Mouse (Mus musculus): ENCODE measurements around the gene Eefsec.

Eefsec gene

DNA sequence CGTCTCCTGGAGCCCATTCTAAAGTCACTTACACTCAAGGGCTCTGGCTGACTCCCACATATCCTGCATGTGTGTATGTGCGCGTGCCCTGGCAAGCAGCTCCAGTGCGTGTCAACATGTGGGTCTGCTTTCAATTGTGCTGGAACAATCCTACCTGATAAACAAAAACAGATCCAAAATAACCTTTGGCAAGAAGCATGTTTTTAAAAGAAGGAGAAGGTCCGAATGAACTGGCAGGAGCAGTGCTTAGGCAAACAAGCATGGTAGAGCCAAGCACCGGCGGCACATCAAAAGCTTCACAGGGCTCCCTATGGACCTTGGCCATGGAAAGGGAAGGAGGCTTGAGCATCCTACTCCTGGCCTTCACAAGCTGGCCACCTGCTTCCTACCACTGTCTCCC is 105.6 kb downstream of the Eefsec start:
- DNase-seq, result peak in 1 of 2 experiments; percentile 42

DNA sequence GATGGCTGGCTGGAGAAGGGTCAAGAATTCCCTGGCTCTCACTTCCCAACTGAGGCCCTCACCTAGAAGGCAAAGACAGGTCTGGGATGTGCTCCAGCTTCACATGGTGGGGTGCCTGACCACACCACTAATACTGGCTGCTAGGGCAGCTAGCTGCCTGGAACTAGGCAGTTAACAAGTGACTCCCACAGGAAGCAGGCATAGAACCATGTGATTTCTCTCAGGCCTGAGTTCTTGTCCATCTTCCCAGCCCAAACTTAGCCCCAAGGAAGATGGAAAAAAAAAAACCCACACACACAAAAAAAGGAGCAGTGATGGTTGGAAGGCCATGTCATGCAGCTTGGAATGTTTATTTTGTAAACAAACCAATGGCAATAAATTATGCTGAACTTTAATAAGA is 117.0 kb downstream of the Eefsec start:
- DNase-seq, result no peak

DNA sequence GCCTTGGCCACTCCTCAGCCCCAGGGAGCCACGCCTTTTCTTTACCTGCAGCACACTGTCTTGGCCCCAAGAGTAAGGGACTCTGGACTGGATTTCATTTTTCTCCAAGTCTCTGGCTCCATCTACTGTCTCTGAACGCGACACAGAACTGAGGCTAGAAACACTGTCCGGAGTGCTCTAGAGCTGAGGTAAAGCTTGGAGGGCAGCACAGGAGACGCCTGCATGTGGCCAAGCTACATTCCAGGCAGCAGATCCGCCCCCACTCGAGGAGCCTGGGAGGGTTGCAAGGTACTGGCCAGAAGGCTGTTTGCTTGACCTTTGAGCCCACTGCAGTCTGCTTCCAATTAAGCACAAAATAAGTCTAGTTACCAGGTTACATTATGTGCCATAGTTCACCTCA is 124.5 kb downstream of the Eefsec start:
- DNase-seq, result peak; percentile 80 to 94

DNA sequence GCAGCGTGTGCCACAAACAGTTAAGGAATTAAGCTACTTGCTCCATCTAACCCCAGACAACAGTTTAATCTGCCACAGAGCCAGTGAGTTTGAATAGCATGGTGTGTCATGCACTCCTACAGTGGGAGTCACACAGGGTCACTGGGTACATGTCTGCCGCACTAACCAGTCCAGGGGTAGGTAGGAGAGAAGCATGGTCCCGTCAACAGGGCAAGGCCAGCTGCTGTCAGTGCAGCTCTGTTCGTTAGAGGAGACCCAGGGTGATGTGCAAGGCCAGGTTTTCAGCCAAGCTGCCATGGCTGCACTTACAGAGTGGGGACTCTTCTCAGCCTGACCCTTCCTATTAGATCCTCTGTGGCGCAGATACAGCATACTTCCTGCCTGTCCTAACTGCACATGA is 125.1 kb downstream of the Eefsec start:
- no peak for DNase-seq

DNA sequence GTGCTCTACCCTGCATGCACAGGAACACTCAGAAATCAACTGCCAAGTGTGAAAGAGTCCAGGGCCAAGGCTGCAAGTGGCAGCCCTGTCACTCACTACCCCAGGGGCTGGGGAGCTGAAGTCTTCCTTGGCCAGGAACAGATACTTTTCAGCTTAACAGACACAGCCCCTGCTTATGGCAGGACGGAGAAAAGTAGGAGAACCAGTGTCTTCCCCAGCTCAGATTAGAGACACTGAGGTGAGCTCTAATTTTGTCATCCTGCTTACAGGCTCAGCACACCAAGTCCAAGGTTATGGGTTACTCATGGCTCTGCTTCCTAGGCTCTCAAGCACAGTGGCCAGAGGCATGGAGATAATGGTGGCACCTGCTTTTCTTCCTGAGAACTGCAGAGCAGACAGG is 126.6 kb downstream of the Eefsec start:
- DNase-seq, result no peak

DNA sequence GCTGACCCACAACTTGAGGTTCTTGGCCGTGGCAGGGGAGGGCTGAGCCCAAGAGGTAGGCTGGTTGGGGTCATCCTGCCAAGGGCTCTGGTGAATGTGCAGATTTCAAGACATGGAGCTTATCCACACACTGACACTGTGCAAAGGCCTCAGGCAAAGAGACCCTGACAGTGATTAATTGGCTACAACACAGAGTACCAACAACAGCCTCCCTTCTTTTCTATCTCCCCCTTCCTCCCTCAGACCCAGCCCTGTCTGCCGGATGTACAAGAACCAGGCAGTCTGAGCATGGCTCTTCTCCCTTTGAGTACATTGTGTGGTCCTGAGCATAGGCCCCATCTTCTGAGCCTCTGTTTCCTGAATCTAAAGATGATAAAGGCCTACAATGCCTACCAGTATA is 131.0 kb downstream of the Eefsec start:
- DNase-seq, result no peak

DNA sequence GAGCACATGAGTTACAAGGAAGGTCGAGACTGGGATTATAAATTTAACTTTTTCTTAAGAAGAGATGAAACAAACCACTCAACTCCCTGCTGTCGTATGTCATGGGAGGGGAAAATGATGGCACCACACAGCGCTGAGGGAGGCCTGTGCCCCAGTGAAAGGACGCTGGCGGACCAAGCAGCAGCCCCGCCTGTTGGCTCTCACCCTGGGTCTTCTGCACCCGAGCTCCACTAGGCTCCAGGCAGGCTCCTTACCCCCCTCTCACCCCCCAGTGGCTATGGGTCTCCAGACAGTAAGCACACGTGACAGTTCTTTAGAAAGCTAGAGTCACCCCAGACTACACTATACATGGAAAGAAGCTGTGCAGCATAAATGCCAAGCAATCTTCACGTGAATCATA is 132.4 kb downstream of the Eefsec start:
- no peak for DNase-seq

DNA sequence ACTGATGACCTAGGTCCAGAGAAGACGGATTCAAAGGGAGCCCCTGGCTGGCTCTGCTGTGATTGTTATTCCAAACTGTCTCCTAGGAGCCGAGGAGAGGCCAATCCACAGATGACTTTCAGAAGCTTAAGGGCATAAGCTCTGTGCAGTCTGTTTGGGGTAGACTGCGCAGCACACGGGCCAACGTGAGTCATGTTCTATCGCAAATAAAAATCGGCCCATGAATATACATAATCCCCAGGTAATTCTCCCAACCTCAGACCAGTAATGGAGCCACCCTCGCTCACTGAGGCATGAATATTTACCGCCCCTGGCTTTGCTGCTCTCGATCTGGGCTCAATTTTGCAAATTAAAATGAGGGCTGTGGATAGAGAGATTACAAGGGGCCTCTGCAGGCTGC is 134.7 kb downstream of the Eefsec start:
- DNase-seq, result no peak

DNA sequence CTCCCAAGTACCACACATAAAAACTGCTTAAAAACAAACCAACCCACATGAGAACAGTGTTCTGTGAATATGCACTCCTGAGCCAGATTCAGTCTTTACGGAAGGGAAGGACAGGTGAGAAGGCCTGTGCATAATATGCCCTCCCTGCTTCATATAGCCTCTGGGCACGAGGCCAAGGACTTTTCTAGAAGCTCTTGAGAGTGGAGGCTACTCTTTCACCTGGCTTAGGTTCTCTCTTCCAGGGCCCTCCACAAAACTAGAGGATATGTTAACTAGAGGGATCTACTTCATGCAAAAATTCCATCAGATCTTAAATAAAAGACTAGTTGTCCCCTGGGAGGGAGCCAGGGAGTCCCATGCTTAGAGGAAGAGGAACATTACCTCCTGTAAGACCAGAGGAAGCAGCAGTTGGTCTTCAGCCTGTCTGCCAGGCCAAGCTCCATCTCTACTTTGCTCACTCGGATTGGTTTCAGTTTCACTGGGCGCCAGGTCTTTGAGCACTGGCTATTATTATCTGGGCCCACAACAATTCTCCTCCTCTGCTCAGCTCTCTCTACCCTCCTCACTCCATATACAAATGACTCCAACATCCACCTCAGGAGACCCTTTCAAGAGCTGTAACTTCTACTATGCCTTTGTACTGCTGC is 140.1 kb downstream of the Eefsec start:
- DNase-seq, result no peak

DNA sequence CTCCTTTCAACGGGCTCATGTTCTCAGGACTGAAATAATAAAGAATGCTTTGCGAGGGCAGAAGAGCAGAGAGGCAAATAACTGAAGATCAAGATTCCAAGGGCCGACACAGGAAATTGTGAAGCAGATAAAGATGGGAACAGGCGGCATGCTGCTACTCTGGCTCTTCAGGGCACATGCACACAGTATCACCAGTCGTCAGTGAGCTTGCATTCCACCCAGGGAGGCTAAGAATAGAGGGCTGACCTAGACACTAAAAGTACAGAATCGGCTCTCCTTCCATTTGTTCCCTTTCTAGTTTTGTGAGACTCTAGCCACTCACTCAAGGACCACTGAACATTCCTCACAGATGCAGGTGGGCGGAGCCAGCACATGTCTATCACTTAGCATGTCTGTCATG is 145.1 kb downstream of the Eefsec start:
- DNase-seq, result no peak

DNA sequence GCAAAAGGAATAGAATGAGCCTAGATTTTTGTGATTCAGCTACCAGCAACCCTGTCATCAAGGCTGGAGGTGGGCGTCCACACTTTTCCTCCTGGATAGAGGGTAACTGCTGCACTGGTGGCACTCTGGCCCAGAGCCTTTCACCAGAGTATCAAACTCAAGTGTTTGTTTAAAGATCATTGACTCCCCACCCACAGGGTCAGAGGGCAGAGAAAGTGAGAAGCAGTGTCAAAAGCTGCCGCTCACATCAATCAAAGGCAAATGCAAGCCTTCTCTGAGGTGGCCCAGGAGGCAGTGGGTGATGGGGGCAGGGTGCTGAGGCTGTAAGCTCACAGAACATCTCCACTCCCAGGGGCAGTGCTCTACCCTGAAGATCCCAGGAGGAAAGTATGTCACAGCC is 146.8 kb downstream of the Eefsec start:
- no peak for DNase-seq

DNA sequence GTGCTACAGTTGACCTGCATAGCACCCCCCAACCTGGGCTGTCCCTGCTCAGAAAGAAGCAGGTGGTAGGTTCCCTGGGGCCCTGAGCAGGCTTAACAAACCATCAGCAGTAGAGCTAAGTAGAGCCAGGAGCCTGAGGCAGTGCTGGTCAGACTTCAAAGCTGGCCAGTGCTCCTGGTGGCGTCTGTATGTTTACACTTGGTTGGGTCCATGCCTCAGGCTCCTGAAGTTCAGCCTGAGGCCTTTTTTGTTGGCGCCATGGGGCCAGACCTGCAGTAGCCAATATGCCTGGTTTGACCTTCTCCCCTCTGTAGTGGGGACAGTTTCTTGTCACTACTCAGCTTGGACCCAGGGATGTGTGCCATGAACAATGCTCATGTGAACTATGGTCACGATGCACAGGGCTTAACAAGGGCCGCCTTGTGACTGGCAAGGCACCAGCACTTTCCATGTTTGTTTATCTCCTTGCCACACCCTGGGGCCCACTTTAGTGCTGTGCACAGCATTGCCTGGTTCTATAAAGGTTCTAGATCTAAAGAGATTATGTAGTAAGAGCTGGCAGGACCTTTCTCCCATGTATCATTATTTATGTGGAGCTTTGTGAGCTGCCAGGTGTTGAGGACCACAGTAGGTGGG is 153.9 kb downstream of the Eefsec start:
- DNase-seq, result no peak

DNA sequence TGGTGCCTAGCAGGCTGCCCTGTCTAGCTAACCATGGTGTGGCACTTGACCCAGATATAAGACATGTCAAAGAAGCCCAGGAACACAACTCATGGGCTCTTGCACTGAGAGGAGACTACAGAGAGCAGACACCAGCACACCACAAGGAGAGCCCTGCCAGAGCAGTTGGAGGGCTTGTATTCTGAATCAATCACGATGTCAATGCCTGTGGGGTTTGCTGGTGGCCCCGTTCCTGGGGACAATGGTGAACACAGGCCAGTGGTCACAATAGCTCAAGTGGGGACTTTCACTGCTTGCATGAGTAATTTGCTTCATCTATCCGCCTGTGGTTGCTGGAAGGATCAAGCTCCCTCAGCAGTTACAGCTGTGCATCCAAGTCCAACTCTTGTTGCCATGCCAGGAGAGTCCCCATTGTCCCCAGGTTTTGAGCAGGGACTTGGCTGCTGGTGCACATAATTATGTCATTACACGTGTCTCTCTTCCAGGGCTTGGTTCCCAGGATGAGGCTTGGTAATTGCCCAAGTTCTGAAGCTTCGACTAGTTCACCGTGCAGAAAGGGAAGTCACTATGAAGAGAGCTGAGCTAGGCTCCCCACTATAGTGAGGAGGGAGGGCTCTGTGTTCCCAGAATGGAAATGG is 156.1 kb downstream of the Eefsec start:
- DNase-seq, result no peak

DNA sequence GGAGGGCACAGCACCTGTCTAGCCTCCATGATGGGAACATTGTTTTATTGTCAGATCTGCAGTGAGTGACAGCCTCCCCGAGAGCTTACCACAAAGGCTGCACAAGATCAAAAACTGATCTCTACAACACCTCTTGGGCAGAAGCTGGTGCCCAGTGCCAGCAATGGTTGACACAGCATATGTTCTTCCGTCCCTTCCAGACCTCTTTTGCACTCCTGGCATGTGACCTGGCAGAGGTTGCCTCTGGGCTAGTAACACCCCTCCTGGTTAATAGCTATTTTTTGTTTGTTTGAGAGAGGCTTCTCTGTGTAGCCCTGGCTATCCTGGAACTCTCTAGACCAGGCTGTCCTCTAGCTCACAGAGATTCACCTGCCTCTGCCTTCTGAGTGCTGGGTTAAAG is 168.2 kb downstream of the Eefsec start:
- DNase-seq, result no peak

DNA sequence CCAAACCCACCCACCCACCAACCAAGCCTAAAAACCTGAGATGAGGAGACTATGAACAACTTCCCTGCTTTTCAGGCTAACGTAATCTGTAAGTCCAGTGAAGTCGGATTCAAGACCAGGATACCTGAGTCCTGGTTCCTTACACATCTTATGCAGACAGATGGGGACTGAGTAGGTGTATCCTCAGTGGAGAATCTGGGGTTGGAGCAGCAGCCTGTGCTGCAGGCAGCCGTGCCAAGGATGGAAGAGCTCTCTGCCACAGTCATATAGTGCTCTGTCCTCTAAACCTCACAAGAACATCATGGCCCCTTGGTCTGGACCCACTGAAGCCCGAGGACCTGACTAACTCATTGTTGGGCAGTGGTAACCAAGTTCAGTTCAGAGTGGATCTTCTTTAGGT is 169.1 kb downstream of the Eefsec start:
- DNase-seq, result no peak

DNA sequence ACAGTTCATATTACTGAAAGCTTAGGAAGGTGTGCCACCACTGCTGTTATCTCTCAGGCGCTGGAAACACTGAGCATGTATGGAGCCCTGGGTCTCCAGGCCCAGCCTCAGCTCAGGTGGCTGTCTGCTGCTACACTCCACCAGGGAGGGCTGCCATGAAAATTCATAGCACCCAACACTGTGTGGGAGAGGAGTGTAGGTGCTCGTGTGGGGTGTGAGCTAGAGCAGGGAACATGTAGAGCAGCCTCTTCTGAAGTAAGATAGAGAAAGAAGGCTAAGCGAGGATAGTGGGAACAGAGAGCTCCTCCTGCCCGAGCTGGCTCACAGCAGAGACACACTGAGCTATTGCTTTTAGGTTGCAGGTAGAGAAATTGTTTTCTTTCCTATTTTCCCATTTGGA is 170.1 kb downstream of the Eefsec start:
- DNase-seq, result no peak

DNA sequence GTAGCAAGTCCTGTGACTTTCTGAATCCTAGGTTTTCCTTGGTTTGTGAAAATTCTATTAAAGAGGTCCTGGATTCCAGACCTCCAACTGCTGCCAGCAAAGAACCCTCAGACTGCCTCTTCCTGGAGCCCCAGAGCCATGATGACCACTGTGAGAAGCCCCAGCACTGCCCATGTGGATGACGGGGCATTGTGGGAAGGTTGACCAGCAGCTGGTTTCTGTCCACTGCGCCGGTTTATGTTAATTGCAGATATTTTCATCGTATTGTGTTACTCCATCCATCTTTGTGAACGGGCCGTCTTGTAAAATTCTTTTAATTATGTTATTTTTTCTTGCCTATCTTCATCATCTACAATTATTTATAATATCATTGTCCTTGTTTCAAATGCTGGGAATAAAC is 171.7 kb downstream of the Eefsec start:
- DNase-seq, result no peak

DNA sequence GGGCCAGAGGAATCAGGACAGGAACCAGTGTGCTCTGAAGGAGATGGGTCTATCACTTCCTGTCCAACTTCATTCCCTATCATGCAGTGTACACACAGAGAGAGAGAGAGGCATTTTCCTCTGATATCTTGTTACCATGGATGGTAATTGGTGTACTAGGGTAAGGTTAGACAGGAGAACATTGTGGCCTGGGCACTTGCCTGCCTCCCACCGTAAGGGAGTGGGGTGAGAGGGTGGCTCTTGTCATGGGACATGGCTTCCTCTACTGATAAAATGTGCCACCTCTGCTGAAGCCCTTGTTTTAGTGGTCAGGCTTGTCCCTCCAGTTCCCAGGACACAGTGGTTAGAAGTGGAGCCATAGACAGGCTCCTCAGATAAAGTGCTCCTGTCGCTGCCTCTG is 178.4 kb downstream of the Eefsec start:
- DNase-seq, result no peak

DNA sequence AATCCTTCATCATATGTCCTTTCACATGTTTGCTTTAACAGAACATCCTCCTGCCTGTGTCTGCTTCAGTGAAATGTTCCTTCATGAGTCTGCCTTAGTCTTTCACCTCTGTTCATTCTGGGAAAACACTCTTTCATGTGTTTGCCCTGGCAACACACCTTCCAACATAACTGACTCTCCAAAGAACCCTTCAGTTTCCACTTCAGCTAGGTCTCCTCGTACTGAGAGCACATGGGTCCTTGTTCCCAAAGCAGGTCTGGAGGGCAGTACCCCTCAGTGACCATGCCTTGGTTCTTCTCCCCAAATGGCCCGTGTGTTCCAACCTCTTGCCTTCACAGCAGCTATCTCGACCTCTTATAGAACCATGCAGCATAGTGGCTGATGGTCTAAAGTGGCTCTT is 179.3 kb downstream of the Eefsec start:
- DNase-seq, result no peak

DNA sequence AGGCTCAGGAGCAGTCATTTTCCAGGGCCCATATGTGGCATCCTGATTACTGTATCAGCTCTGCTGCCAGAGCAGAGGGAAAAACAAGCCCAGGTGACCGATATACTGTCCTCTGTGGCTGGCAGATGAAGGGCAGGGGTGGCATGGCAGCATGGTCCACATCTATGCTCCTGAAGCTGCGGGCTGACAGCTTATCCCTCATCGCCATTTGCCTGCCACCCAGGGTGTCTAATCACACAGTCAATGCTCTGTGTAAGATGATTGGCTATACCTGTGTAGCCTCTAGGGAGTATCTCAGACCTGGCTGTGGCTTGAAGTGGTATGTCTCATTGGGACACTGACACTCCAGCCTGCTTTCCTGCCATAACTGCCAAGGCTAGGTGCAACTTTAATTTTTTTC is 180.3 kb downstream of the Eefsec start:
- DNase-seq, result no peak

DNA sequence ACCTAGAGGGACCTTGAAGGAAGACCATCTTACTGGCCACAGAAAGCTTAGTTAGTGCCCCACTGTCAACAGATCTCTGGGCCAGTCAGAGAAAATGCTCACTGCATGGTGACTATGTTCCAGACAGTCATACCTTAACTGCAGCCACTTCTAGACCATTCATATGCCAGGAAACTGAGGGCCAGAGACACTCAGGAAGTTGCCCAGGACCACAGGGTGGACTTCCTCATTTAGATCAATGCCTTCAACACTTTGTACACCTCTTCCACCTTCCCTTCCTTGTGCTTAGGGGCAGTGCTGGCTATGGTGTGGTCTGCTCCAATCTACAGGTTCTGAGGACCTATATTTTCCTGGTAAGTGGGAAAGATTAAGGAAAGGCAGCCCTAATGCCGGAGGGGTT is 181.0 kb downstream of the Eefsec start:
- DNase-seq, result no peak

DNA sequence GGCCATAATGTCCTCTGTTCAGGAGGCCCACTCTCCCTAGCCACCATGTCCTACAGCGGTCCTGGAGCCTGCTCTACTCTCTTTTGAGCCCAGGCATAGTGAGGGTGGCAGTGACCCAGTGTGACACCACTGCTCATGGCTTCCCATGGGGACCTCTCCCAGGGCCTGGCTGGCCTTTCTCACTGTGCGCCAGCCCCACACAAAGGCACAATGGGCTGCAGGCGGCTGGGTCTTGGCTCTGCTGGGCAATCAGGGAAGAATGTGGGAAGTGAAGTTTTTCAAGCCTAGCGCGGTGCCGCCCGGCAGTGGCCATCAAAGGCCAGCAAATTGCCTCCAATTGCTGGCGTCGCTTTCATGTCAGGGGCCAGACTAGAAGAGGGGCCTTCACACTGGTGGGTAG is 184.2 kb downstream of the Eefsec start:
- no peak for DNase-seq

DNA sequence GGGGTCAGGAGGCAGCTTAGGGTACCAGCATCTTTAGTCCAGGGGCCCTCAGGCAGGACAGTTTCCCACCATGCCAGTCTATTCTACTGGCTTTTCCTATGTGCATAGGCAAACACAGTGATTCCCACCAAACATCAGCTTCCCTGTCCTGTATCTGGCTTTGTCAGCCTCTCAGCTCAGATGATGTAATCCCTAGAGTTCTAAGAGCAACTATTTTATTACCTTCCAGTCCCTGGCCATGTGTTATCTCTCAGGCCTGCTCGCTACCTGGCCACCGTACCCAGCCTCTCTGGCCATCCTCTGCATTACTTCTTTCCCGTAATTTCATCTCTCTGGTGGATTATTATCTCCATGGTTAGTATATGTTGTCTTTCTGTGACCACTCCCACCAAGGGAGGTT is 185.7 kb downstream of the Eefsec start:
- DNase-seq, result no peak

DNA sequence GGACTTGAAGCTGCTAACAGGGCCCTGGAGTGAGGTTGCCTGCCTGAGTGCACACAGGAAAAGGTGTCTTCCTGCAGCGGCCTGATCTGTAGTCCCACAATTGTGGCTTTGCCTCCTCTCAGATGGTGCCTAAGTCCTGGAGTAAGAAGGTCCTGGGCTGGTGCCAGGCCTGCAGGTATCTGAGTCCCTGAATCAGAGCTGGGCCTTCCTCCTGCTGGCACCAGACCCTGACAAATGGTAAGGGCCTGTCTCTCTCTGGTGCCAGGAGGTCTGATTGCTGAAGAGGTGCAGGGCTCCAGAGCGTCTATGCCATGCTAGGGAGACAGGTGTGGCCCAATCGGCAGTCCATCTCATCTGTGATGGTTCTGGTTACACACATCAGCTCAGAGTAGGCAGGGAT is 186.7 kb downstream of the Eefsec start:
- DNase-seq, result no peak

DNA sequence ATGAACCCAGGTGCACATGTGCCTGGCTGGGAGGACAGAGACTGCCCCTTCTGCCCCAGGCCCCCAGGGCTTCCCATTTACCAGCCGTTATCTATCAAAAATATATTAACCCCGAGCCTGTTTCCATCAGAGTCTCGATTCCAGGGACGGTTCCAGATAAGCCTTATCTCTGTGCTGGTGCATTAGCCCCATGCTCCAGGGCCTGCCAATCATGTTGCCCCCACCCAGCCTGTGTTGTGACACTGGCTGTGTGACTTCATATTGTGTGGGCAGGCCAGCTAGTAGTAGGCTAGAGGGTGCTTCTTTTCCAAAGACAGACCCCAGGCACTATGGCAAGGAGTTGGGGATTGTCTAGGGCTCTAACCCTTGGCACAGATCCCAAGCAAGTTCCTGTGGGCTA is 190.9 kb downstream of the Eefsec start:
- DNase-seq, result no peak

Data from kidney, postnatal 25 days (tissue).